Mouse (Mus musculus) kidney, adult 2 months (tissue): ENCODE data around the gene Ppp1r17.

ENCODE experiments used
- CTCF ChIP-seq: fragments of 200-500 bp; conservative IDR thresholded peaks from 2 replicates; pipeline ENCODE4 v1.5.1; 2011; ENCODE audit warnings: low read depth, mild to moderate bottlenecking, control low read depth, low read length, moderate library complexity, mixed read lengths; ENCODE audit not compliant: insufficient read depth, insufficient read length
- POLR2A ChIP-seq: fragments of 200-500 bp; IDR thresholded peaks from one replicate; pipeline ENCODE4 v1.6.1; 2011; ENCODE audit warnings: low read depth, low read length, control low read depth

DNA sequence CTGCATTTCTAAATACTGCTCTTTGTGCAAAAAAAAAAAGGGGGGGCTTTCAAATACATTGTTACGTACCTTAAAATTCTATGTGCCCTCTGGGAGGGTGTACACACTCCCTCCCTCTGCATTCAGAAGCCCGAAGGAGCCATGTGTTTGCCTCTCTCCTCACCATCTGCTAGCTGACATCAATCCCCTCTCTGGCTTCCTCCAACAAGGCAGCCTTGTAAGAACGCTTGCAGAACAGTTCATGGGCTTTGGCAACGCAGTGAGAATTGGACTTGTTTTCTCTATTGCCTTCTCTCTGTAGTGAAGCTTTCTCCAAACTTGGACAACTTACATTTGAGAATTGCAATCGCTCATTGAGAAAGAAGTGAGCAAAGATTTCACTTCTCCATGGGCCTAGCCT lies 4.9 kb upstream of the Ppp1r17 start:
- TF ChIP-seq POLR2A: no peak
- no peak for TF ChIP-seq CTCF
